Mouse (Mus musculus) layer of hippocampus, adult 11-12 months (tissue): ENCODE measurements around the gene Gzma.

Experiments used
- DNase-seq: peaks from one replicate; pipeline ENCODE4 v3.0.0; 2022; ENCODE audit warnings: low spot score

The Gzma gene

DNA sequence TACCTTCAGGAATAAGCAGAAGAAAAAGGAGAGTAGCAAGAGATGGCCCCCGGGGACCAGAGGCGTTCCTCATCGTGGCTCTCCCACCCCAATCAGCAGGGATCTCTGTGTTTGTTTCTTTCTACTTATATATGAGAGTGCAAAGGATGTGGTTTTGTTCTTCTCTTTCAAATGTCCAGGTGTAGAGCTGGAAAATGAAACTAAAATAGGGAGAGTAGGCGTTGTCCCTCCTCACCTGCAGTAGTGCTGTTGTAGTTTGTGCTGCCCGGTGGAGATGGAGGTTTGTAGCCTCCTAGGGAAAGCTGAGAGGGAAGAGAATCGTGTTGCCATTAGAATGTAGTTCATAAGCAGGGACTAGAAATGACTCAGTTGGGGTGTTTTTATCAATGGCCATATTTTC, at the start of gene Gzma:
Gene Gzma, minus strand, starts transcription at position 103 of the 400 bp plus-strand sequence.
- no peak for DNase-seq

DNA sequence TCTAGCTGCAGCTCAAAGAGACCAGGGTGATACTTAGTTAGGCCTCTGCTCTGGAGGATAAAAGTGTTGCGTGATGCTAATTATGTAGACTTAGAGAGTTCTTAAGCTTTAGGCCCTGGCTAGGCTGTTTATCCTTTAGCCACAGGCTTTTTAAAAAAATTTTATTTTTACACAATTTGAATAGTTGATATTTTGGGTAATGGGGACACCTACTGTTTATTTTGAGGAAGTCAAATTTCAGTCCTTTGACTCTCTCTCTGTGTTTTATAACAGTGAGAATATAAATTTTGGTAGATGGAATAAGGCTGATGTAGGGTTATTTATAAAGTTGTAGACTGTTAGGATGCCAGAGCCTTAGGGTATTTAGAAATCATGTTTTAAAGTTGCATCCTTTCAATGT, 38.8 kb upstream of the Gzma start:
- no peak for DNase-seq

DNA sequence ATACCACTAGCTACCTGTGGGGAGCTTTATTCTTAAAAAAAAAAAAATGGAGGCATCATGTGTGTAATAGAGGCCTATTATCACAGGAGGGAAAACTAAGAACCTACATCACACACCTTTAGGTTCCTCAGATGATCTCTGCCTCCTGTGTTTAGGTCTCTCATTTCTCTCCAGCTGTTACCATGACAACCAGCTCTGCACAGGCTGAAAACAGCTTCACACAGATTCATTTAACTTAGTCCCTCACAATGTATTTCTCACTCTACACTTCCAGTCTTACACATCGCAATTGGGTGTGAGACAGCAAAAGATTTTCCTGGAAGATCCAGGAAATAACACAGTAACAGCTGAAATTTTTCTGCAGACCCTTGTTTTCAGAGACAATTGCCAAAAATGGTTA, 29.2 kb upstream of the Gzma start:
- no peak for DNase-seq

GRCm38 (mm10) chr13:113121326-113121725, 20.5 kb upstream of the Gzma start:
- no peak for DNase-seq

GRCm38 (mm10) chr13:113120324-113121237, 19.8 kb upstream of the Gzma start:
- no peak for DNase-seq

GRCm38 (mm10) chr13:113118977-113119376, 18.2 kb upstream of the Gzma start:
- no peak for DNase-seq

DNA sequence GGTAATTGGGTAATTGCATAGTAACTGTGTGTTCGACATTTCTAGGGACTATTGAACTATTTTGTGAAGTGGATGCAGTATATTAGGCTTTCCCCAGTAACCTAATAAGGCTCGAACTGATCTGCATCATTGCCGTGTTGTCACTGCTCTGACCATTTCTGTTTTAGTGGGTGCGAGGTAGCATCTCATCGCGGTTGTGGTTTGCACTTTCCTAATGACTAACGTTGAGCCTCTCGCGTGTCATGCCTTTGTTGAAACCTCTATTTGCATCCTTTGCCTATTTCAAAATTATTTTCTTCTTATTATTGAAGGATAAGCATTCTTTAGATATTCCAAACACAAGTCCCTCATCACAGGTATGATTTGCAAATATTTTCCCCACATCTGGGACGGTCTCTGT, 4.0 kb upstream of the Gzma start:
- DNase-seq: no peak

DNA sequence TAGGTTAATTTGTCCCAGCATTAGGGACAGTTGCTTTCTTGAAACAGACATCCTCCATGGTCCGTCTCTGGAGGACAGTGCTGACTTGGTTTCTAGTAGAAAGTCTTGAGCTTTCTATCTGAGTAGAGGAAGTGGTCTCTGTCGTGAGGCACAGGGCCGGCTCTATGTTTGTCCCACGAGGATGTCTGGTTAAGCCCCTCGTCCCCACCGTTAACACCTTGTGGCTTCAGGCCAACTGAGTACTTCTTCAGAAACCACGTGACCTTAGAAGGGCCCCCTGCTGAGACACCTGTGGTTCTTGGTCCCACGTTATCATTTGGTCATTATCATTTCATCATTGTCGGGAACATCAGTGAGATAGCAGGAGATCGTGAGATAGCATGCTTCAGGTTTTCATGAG, 1.0 kb upstream of the Gzma start:
- no peak for DNase-seq

GRCm38 (mm10) chr13:113098406-113098805, 2.4 kb downstream of the Gzma start:
- DNase-seq: no peak

GRCm38 (mm10) chr13:113097011-113097410, 3.8 kb downstream of the Gzma start:
- no peak for DNase-seq

DNA sequence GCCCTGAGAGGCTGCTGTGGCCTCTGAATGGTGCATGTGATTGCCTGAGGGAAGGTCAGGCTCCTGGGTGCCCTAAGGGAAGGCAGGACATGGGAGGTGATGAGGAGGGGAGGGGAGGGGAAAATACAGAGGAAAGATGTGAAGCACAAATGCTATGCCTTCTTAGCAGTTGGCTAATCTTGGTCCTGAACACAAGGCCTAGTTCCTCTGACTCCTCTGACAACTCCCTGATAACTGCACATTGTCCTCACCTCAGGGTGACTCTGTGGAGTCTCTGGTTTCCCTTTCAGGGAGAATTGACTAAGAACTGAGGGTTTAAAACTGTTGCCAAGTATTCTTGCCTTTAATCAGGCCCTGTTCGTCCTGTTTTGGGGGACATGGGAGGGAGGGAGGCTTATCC, 6.2 kb downstream of the Gzma start:
- DNase-seq: no peak

DNA sequence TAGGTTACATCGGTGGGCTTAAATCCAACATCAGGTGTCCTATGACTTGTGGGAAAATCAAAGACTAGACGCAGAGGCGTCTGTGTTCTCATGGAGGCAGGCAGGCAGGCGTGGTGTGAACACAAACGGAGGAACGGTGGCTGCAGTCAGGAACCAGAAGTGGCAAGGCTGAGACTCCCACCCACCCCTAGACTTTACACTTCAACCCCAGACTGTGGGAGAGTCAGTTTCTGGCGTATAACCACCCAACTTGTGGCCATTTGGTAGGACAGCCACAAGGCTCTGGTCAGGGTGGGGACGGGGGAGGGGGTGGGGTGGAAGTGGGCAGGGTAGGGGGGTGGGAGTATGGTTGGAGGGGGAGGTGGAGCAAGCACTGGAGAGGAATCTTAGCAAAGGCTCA, 10.3 kb downstream of the Gzma start:
- DNase-seq: no peak

- no peak for DNase-seq
These were observed 13.4 kb downstream of the Gzma start for GRCm38 (mm10) chr13:113087226-113088017.

GRCm38 (mm10) chr13:113084732-113085131, 16.0 kb downstream of the Gzma start:
- DNase-seq: no peak

DNA sequence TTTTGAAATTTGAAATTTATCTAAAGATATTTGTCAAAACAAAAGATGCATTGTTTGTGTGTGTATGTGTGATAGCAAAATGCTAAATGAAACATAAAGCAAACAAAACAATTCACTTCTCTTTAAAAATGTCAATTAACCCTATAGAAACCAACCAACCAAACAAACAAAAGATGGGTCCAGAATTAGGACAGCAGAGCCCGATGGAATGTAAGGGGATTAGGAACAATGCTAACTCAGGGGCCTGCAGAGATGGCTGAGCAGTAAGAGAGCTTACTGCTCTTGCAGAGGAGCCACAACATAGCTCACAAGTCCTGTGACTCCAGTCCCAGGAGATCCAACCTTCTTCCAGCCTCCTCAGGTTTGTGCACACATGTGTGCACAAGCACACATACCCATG, 18.7 kb downstream of the Gzma start:
- DNase-seq: no peak

- DNase-seq: no peak
These were observed 21.8 kb downstream of the Gzma start for GRCm38 (mm10) chr13:113079021-113079420.

- DNase-seq: no peak
These were observed 36.2 kb downstream of the Gzma start for GRCm38 (mm10) chr13:113064542-113064941.

- no peak for DNase-seq
These were observed 39.0 kb downstream of the Gzma start for GRCm38 (mm10) chr13:113061746-113062145.

- no peak for DNase-seq
These were observed 45.0 kb downstream of the Gzma start for GRCm38 (mm10) chr13:113055826-113056225.

DNA sequence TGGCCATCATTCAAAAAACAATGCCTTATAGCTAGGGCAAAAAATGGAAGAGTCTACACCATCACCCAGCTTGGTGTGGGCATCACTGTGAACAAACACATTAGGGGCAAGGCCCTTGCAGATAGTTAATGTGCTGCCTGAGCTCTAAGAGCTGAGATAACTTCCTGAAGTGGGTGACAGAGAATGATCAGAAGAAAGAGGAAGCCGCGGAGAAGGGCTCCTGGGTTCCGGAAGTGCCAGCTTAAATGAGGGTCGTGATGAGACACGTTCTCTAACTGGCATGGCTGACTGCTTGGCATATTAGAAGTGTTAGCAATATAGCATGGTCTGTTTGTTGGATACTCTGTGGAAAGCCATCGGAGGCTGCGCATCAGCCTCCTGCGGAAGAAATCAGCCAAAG, 46.6 kb downstream of the Gzma start:
- no peak for DNase-seq

- no peak for DNase-seq
These were observed 53.1 kb downstream of the Gzma start for GRCm38 (mm10) chr13:113047647-113048046.

- DNase-seq: no peak
These were observed 53.8 kb downstream of the Gzma start for GRCm38 (mm10) chr13:113047018-113047417.

DNA sequence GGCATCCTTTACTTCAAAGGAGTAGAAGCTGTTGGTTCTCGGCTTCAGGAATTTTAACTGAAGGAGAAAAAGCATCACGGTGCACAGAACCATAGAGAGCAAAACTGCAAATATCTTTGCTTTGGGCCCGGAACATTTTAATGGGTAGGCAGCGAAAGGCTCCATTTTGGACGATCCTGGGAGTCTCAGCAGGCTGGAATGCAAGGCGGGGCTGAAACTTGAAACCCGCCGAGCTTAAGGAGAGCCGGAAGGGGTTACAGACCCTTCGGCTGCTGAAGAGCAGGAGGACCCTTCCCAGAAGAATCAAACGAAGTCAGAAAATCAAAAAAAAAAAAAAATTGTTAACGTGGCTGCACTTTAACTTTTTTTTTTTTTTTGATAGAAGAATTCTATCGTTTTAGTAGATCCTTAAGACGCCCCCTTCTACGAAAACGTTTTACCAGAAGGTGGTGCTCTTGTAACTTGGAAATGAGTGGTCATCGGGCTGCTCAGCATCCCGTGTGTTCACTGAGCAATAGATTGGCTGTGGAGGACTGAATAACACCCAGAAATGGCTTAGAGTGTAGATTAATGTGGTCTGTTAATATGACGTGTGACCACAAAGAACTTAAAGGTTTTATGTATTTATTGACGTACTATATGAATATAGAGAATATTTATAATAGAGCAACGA, 54.4 kb downstream of the Gzma start, which contains the start of gene Gpx8:
Gene Gpx8, minus strand, starts transcription at position 200 of the 673 bp plus-strand sequence.
- DNase-seq: peak; percentile 44
